Mouse (Mus musculus): ENCODE results near the gene Cdh13.

The Cdh13 gene

DNA sequence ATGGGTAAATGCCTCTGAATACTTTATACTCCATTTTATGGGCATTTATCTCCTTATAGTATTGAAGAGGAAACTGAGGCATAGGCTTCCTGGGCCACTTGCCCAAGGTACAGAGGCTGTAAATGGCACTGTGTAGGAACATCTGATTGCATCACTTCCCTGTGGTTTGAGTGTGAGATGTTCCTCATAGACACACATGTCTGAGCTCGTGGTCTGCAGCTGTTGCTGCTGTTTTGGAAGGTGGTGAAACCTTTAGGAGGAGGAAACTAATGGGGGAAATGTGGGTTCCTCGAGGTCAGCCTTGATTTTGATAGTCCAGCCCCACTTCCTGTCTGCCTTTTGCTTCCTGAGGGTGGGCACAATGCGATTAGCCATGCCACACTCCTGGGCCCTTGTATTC lies 105.9 kb downstream of the Cdh13 start:
- DNase-seq, result no peak

DNA sequence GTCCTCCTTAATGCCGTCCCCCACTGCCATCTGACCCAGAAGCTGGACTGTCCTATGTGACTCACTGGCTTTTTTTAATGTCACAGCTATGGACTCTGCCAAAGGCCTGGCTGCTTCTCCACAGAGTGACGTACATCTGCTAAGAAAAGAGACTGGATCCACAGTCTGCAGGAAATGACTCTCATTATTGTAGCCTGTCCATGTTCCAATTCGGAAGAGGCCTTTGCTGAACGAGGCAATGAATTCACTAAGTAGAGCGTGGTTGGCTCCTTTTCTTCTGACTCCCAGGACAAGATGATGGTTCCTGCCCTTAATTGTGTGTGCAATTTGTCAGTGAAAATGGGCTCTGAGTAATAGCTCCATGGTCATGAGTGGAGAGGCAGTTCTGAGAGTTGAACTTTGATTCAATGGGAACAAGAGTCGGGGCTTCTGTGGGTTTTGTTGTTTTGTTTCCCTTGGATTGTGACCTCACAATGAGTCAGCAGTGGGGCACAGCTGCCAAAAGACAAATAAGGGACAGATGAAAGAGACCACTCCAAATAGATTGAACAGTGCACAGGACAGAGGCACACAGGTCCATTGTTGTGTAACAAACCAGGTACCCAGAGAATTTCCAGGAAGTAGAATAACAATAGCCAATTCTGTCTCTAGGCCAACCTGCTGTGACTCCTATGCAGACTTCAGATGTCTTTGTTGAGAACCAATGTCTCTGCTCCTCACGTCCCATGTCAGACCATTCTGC lies 110.5 kb downstream of the Cdh13 start:
- DNase-seq, result peak; percentile 65

DNA sequence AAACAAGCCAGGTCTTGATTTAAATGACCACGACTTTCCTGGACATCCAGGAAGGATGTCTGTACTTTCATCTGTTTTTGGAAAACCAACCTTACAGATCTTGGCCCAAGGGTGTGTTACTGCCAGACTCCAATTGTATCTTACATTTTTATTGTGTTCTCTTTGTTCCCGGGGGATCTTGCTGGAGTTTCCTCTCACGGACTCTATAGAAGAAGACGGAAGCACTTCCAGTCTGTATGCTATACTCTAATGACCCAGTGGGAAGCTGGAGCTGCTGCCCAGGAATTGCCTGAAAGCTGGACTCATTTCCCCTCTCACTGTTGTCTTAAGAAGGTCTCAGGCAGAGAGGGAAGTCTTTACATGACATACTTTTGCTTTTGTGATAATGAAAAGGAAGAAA lies 111.6 kb downstream of the Cdh13 start:
- no peak for DNase-seq

DNA sequence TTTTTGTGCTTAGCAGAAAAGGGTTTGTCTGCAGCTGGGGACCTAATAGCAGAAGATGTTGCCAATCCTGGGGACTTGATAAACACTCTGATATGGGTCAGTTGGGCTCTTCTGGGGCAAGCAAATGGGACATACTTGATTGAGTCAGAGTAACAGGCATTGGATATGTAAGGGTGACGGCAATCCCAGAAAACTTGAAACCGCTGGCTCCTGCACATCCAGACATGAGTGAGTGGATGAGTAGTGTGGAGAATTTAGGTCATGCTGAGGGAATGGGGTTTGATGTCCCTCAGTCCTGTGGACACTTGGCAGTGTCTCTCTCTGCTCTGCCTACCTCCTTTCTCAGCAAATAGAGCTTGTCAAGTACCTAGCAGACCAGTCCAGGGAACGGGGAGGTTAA lies 121.3 kb downstream of the Cdh13 start:
- no peak for DNase-seq

DNA sequence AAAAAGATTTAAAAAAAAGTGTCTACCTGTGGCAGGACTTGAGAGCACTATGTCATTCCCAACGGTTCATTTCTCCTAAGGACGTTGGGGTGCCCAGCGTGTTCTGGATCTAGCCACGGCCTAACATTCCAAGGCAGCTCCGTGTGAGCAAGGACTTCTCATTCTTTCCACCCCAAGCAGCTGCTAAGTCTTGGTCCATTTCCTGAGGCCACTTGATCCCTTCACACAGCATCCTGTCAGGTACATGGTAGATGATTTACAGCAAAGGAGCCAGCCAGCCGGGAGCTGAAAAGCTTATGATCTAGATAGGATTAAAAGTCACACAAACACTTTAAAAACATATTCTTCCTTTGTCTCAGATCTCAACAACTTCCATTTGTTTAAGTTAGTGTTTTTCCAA lies 123.8 kb downstream of the Cdh13 start:
- no peak for DNase-seq

DNA sequence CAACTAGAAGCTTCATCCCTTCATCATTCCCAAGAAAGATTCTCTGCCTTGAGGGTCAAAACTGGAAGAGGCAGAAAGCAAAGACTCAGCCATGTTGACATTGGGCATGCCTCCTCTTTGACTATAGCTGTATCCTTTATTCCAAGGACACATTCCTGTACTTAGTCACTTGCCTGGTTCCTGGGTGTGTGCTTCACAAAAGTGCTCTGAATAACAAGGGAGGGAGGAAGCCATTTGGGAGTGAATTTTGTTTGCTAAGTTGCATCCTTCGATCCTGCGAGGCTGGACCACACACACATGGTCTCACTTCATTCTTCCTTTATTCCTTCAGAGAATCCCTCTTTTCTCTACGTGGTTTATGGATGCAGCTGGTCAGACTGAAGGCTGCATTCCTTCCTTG lies 125.9 kb downstream of the Cdh13 start:
- no peak for DNase-seq

DNA sequence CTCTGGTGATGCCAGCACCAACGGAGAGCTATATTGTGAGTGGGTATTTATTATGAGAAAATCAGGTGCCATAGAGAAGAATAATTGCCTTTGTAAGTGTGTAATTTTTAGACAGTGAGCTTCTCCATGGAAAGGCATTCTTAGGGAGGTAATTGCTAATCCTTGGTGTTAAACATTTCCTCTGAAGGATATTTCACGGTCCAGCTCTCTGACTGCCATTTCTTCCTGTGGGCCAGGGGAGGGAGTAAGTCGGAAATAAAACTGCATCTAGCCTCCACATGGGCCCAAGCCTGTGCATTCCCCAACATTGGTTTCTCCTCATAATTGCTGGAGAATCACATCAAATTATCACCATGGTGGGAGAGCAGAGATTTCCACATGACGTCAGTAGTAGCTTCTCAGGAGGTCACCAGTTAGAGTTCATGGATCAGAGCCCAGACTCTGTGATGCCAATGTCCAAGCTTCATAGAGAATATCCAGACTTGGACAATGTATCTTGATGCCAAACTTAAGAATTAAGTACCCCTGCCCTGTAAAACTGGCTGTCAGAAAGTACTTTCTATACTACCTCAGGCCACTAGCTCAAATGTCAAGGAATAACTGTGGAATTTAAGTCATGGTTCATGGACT lies 126.9 kb downstream of the Cdh13 start:
- no peak for DNase-seq

DNA sequence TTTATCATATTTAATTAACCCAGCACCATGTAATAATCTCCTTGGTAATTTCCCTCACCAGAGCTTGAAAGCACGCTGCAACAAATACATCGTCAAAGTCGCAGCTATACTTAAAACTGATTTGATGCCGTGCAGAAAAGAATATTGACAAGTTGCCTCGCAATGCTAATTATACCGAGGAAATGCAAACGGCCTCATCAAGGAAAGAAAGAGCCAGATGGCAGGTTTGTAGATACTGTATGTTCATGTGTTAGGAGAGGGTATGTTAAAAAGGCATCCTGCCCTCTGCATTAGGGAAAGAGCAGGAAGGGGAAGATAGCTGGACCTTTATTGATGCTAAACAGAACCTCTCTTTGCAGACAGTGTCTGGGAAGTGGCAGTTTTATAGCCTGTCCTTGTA lies 132.1 kb downstream of the Cdh13 start:
- DNase-seq, result no peak

DNA sequence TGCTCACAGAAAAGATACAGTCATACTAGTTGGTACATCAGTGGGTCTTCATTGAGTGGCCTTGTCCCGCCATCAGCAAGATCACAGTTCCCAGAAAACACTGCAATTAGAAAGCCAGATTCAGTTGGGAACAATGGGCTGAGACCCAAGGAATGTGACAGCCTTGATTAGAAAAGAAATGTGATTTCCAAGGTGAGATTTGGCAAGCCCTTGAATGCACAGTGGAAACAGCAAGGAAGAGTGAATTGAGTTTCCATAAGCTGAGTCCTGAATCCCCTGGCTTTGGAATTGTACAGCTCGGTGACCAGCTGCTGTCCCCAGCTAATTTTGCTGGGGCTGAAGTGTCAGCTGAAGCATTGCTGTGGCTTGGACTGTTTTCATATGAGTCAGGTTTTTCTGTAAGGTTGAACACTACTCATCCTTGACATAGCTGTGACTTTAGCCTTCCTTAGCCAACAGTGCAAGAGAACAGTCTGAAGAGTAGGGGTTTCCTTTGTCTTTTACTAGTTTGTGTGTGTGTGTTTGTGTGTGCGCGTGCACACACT lies 133.3 kb downstream of the Cdh13 start:
- no peak for DNase-seq

DNA sequence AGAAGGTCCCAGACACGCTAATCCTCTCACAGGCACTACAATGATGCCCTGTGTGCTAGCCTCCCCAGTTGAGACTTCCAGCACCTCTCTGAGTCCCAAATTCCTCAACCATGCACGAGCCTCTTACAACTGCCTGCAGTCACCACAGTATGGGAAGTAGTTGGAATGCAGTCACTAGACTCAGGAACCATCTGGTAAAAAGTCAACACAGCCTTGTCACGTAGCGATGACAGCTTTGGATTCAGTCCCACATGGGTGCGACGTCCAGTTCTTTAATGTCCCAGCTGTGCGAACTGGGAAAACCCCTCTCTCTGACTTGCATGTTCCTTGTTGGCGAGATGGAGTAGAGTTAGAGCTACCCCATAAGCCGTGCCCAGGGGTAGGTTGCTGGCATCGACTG lies 139.1 kb downstream of the Cdh13 start:
- DNase-seq, result no peak

DNA sequence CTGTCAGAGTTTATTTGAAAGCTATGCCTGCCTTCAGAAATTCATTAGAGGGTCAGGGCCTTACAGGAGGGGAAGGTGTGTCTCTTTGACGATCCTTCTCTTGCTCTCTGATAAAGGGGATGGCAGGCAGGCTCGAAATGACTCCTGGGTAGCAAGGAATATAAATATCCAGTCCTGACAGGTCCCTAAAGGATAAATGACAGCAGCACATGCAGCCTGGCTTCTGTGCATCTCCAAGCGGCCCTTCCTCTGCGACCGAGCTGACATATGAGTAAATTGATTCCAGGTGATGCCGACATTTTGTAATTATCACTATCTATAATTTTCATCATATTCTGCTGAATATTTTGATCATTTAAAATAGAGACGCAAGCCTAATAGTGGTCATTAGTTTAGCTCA lies 145.4 kb downstream of the Cdh13 start:
- no peak for DNase-seq

DNA sequence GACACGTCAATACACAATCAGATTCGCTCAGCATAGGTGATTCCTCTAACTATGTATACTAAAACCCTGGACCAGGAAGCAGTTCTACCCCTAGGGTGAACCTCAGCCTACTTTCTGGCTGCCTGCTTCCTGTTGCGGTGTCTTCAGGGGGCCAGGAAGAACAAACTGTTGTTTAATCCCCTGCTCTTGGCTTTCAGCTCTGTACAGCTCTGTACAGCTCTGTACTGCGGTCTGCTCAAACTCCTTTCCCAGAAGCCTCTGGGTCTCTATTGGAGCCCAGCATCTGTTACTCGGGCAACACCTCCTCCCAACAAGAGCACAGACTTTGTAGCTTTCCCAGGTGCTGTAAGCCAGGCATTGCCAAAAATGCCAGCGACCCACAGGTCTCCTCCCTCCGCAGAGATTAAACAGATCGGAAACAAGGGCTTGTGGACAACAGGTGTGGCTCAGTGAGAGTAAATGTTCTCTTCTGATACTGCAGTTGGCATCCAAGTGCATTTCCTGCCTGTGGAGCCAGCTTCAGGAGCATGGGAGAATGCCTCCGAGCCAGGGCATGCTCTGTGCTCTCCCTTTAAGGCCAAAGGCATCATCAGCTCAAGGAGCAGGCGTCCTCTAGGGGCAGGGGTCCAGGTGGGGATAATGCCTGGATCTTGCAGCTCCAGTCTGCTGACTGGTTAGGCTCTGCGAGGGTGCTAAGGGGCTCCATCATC lies 148.4 kb downstream of the Cdh13 start:
- DNase-seq, result no peak

DNA sequence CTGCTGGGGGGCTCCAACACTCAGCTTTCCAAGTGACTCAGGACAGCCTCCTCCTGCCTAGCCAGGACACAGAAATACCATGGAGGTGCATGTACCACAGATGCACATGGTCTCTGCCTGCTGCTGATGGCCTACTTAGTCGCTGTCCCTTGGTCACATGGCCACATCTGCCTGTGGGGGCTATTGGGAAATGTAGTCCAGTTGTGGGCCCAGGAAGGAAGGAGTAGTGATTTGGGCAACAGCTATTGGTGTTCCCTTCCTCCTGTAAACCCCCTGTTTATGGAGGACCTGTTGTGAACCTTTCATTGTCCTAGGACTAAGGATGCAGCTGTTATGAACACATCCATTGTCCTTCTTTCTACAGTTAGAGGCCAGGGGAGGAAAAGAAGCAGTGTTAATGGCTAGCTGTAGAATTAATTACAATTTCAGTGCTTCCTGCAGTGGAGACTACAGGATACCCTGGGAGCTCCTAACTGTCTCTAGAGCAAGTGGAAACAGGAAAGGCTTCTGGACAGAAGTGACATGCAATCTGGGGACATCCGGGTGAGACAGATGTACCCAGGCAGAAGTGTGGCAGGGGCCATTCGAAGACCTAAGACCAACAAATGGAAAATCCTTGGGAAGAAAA lies 150.1 kb downstream of the Cdh13 start:
- no peak for DNase-seq

DNA sequence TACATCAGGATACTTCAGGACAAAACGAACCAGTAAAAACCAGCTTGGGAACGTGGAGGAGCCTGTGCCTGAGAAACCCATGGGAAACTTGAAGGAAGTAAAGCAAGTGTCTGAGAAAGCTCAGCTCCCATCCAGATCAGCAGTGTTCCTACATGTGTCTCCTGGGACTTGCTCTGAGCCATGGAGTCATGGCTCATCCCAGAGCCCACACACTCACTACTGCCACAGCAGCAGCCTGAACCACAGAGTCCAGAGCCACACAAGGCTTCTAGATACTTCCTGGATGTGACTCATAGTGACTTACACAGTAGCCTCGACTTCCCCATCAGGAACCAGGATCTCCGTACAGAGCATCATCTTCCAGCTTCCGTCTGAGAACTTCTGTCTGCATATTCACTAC lies 153.2 kb downstream of the Cdh13 start:
- no peak for DNase-seq

DNA sequence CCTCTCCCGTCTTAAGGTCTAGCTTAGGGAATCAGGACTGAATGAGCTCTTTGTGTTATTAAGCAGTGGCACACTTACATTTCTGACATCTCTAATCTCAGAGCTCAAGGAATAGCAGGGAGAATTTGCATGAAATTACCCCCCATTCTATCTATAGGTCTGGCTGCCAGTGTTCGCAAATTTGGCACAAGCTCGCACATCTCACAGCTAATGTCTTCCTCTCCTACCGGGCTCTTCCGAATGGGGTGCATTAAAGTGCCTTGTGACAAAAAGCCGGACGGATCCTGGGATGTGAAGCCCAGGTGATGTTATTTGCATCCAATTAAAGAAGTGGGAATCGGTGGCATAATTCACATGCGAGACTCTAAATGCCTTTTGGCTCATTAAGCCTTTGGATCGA lies 153.6 kb downstream of the Cdh13 start:
- DNase-seq, result no peak

DNA sequence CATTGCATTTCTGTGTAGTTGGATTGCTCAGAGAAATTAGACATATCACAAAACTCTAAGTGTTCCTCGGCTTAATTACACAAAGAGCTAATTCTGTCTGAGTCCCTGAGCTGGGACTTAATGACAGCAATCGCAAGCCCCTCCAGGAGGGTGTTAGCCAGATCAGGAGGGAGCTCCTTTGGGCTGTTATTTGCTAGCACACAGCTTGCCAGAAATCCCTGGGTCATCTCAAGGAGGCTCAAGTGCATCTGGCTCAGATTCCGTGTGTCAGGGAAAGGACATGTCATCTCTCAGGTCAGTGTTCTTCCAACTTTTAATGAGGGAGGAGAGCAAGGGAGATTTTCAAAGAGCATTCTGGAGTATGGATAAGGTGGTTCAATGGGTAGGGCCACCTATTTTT lies 154.3 kb downstream of the Cdh13 start:
- DNase-seq, result no peak

DNA sequence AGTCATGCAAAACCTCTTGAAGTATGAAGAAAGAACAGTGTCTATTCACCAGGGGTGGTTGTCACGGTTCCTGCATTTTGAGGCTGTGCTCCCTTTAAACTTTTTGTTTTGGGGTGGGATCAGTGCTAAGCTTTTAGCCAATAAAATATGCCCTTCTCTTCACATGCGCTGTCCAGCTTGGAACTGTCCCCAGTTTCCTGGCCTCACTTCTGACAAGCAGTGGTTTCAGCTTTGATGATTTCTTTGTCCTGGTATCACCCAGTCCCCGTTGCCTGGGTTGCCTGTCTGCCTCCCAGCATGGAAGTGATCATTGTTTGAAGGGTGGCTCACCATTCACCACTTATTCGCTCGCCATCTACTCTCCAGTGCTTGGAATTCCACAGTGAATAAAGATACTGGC lies 156.3 kb downstream of the Cdh13 start:
- DNase-seq, result peak; percentile 7

DNA sequence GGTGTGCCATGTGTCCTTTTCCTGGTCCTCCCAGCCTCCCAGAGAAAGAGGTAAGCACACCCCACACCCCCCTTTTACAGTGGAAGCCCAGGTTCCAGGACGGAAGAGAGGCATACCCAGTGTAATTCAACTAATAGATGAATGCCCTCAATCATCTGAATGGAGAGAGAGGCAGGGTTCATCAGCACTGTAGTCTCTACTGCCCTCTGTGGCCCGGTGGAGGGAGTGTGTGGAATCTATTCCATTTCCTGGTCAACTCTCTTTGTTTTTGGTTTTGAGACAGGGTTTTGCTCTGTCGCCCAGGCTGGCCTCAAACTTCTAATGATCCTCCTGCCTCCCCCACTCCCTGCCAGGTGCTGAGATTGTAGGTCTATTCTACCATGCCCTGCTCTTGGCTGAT lies 159.8 kb downstream of the Cdh13 start:
- DNase-seq, result peak; percentile 29

DNA sequence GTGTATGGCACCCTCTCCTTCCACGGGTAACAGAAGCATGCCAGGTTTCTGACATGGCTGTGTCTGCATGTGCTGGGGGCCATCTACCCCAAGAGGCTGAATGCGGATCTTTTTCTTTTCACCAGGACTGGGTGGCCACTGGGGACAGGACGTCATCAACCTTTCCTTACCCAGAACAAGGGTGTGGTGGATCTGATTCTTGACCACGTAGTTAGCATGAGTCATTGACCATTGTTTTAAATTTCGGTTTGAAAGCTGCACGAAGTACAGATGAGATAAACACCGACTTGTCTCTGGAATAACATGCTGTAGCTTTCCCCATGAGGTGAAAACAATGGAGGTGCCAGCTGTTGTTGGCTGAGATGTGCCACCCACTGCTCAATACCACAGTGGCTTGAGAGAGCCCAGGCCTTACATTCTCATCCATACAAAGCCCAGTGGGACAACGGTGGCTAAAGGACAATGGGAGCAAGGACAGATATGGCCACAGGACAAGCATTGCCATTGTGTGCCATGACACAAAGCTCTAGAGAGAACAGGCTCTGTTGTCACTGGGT lies 161.2 kb downstream of the Cdh13 start:
- DNase-seq, result no peak

DNA sequence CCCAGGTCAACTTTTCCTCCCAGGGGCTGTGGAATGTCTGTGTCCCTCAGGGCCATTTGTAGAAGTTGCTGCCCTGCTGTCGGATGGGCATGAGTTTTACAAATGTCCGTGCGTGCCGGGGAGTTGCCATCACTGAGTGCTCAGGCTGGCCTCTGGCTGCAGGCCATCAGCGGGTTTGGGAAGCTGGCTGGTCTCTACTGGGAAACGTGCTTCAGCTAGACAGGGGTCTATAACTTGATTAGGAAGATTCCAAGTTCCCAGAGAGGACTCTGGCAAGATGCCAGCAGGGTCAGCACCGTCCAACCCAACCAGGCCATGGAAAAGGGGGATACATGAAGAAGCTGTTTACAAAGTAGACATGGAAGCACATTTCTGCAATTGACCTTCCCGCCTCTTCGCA lies 163.0 kb downstream of the Cdh13 start:
- DNase-seq, result peak; percentile 6

DNA sequence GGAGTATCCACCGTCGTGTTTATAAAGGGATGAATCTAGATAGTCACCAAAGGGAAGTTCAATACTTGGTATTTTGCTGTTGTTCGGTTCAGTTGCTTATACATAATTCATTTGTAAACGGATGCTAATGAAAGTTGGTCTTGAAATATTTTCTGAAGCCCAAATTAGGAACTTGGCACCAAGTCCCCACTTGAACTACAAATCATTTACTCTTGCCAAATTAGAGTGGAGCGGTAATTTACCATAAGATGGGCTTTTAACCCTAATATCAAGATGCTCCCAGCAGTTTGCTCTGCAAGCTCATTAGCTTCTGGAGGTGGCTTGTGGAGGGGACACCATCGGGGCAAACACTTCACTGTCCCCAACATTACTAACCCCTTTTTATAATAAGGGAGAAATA lies 164.5 kb downstream of the Cdh13 start:
- DNase-seq, result no peak

DNA sequence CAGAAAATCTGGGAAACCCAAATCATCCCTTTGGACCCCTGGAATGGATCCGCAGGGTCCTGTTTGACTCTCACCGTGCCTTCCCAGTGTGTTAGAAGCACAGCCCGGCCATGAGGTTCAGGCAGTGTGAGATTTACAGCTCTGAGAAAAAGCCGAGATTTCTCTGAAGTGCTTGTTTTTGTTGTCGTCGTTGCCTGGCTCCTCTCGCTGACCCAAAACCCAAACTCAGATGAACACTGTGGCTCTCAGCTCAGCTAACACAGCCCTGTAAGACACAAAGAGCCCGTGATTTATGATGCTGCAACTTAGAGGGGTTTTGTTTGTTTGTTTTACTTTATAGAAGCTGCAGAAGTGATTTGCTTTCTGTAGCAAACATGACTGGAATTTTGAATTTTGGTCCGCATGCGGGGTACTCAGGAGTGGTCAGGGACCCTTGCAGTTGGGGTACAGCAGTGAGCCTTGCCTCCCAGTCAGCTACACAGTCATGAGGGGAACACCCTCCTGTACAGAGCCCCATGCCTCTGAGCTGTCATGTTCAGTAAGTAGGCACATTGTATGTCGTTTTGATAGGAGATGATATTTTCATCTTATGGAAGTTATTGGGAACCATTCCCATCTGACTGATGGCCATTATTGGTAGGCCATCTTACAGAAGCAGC lies 169.0 kb downstream of the Cdh13 start:
- no peak for DNase-seq

DNA sequence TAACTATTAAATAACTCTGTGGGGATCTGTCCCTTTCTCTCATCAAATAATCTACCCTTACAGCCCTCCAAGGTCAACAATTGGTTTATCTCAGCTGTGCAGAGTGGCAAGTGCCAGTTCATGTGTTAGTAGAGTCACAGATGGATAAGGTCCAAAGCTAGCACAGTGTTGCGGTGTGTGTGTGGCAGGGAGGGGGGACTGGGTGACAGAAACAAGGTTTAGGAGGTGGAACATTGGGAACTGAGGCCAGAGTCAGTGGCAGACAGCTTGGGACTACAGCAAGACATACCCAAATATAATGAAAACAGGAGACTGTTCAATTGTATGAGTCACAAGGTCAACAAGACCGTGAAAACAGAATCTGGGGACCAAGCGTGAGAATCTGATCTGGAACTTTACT lies 171.7 kb downstream of the Cdh13 start:
- DNase-seq, result no peak

All from lung, postnatal 10 days (tissue).